Mouse (Mus musculus) Muller cell, postnatal 12 days (primary cell): ENCODE results near the gene Mrps23.

Experiments
- DNase-seq: peaks from one replicate; pipeline ENCODE4 v3.0.0-alpha.2; 2015; ENCODE audit errors: inconsistent ontology term

The Mrps23 gene

GRCm38 (mm10) chr11:88248636-88249035 is 44.4 kb downstream of the Mrps23 start:
- DNase-seq = no peak

GRCm38 (mm10) chr11:88250568-88250967 is 46.4 kb downstream of the Mrps23 start:
- DNase-seq = peak; percentile 48

DNA sequence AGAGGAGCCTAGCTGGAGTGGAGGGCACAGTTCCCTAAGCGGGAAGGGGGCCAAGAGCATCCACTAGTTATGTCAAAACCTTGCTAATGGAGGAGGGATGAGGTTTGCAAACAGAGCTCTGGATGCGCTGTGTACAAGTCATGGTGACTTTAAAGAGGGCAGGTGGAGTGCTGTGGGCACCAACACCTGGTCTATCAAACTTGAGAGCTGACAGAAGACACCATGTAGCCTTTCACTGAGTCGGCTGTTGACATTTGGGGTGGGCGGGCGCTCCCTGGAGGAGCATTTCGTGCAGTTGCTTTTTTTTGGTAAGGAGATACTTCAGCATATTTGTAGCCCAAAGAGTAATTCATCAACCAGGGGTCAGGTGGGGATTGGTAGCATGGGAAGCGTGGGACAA is 47.1 kb downstream of the Mrps23 start:
- no peak for DNase-seq

GRCm38 (mm10) chr11:88251972-88252766 is 48.0 kb downstream of the Mrps23 start:
- DNase-seq = peak; percentile 83

DNA sequence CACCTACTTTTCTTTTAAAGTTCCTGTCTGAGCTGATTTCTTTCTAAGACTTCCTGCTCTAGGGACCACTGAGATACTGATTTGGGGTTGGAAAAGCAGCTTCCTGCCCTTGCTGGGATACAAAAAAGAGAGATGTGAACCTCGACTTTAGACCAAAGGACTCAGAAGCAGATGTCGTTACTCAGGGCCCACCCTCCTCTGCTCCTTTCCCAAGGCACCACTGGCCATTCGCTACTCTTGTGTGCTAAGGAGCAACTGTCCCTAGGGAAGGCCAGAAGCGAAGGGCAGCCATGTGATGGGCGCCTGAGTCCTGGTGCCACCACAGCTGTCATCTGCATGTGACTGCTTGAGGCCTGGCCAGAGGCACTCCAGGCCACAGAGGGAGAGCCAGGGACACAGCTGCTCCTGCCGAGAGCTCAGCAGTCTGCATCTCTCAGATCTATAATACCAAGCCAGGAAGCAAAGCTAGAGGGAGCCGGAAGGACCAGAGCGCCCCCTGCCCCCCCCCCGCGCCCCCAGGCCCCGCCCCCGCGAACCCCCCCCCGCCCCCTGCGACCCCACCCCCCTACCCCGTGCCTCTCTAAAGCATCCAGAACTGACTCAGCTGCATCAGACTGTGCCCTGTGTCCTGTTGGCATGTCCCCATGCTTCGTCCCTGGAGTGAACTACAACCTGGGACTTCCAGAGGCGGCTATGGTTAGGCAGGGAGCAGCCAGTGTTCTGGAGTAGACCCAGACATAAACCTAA is 48.8 kb downstream of the Mrps23 start:
- DNase-seq = peak; percentile 49

DNA sequence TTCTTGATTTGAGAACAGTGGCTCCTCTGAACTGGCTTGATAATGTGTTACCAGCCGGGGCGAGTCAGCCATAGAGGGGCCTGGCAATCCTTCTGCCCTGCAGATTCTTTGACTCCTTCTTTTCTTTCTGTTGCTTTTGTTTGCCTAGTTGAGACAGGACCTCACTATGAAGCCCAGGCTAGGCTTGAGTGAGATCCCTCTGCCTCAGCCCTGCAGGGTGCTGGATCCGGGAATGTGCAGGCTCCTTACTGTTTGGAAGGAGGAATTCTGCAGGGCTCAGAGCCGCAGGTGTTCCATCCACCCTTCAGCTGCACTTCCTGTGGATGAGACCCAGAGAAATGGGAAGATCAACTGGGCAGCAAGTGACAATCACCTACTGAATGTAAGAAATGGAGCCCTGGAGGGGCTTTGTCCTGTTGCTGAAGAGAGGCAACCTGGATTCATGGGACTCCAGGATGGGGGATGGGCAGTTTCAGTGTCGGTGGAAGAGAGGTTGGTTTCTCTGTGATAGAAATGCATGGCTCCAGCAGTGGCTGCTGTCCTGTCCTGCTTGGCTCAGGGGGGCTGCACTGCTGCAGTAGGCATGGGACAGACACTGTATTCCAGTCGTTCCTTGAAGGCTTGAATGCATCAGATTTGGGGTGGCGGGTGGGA is 49.5 kb downstream of the Mrps23 start:
- DNase-seq = peak; percentile 43

GRCm38 (mm10) chr11:88257700-88258099 is 53.5 kb downstream of the Mrps23 start:
- DNase-seq = no peak

- DNase-seq = no peak
Measured at GRCm38 (mm10) chr11:88258212-88258611, 54.0 kb downstream of the Mrps23 start.

- no peak for DNase-seq
Measured at GRCm38 (mm10) chr11:88260463-88260862, 56.3 kb downstream of the Mrps23 start.
